Comparison of ENCODE assay signal across 9 mouse cellular contexts in the genomic region with DNA sequence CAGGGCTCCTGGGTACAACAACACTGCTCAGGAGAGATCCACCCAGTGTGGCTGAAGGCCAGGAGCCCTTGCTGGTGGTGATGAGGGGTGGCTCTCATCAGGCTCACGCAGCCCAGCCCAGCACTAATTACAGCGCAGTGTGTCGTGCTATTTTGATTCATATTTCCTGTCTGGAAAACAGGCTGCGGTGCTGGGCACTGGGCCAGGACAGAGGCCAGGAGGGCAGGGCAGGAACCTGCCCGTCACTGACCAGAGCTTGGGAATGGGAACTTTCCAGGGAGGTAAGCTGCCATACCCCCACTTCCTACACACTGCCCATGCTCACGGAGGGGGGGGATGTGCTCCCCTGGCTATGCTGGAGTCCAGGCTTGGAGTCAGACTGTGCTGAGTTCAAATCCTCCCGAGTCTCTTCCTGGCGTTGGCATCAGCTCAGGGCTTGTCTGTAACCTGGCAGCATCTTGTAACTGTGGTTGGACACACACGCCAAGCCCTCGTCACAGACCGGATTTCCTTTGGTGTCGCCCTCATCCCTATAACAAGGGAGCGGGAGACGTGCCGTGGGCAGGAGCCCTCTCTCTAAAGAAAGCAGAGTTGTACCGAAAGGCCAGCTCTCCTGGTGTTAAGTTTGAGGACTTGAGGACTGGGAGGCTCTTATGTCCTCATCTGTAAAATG.
A peak's percentile ranks its signal among the peaks of the same experiment; 100 is the strongest.
DNase-seq lines count a peak whose midpoint lies in the region; ATAC-seq lines count a peak whose summit lies in the region.
"Had no signal": no experiment of that assay in that cellular context is flagged by ENCODE, and none has a peak within 500 bp of the region (broad histone marks: within the 10 kb centered on the region; RNA-seq: fewer than 3 reads in every experiment).

No protein-coding gene starts in this region.

- H3K4me1 ChIP-seq in embryonic facial prominence, embryonic 13.5 days: peaks cover 4% of the 10 kb centered on the region
- H3K4me1 ChIP-seq in forebrain, embryonic 13.5 days: no peaks in the 10 kb centered on the region

- H3K4me3 ChIP-seq in embryonic facial prominence, embryonic 13.5 days: no peak overlapping the region
- no peak overlapping the region for H3K4me3 ChIP-seq in forebrain, embryonic 13.5 days
- H3K4me3 ChIP-seq: limb, embryonic 13.5 days had no signal

- peak; percentile 76 for DNase-seq in NIH3T3 (ENCODE audit: low read depth)
- DNase-seq in heart, postnatal 14 days: peak; percentile 81
- peak; percentile 70 to 71 for DNase-seq in lung, adult 18-20 months
- DNase-seq in cerebellum, adult 11-12 months: no peak
- DNase-seq in right cerebral cortex, adult 2 months (ENCODE audit: low spot score in 2 of 2): no peak

- H3K27me3 ChIP-seq in embryonic facial prominence, embryonic 13.5 days: no peaks in the 10 kb centered on the region
- H3K27me3 ChIP-seq in forebrain, embryonic 13.5 days: no peaks in the 10 kb centered on the region

- H3K9ac ChIP-seq in embryonic facial prominence, embryonic 13.5 days: no peak overlapping the region
- no peak overlapping the region for H3K9ac ChIP-seq in forebrain, embryonic 13.5 days
- H3K9ac ChIP-seq: limb, embryonic 13.5 days had no signal

- no peaks in the 10 kb centered on the region for H3K9me3 ChIP-seq in embryonic facial prominence, embryonic 13.5 days
- H3K9me3 ChIP-seq in forebrain, embryonic 13.5 days (replicated peaks): no peaks in the 10 kb centered on the region
- H3K9me3 ChIP-seq: limb, embryonic 13.5 days had no signal

- ATAC-seq in embryonic facial prominence, embryonic 13.5 days (ENCODE audit: insufficient number of reproducible peaks, insufficient read depth, low FRiP score, low TSS enrichment, low read depth): peak; percentile 56; the same call in 1 of the 2 replicates
- no peak for ATAC-seq in CD4-positive, CD25-positive, alpha-beta regulatory T cell, adult 4 months
- ATAC-seq in forebrain, embryonic 13.5 days: no peak

- H3K27ac ChIP-seq in embryonic facial prominence, embryonic 13.5 days: no peak overlapping the region
- no peak overlapping the region for H3K27ac ChIP-seq in forebrain, embryonic 13.5 days
- H3K27ac ChIP-seq: limb, embryonic 13.5 days had no signal

- WGBS in embryonic facial prominence, embryonic 13.5 days: 69% methylated on average over 16 of the region's 16 CpGs
- WGBS in forebrain, embryonic 13.5 days: 80% methylated on average over 16 of the region's 16 CpGs

- no peak overlapping the region for H3K4me2 ChIP-seq in embryonic facial prominence, embryonic 13.5 days
- no peak overlapping the region for H3K4me2 ChIP-seq in forebrain, embryonic 13.5 days
- H3K4me2 ChIP-seq: limb, embryonic 13.5 days had no signal

- no peaks in the 10 kb centered on the region for H3K36me3 ChIP-seq in embryonic facial prominence, embryonic 13.5 days
- H3K36me3 ChIP-seq in forebrain, embryonic 13.5 days (ENCODE audit: poor library complexity, severe bottlenecking): no peaks in the 10 kb centered on the region
- H3K36me3 ChIP-seq: limb, embryonic 13.5 days had no signal

- intact Hi-C loops in heart, postnatal 14 days (cut with DNase I): no loop called here

Comparison
In these comparisons a context has a peak if more than half of its experiments do, and no peak if none do; other contexts are left out.
1. DNase-seq: peak in NIH3T3 (single experiment), heart, postnatal 14 days (2 of 2) and lung, adult 18-20 months (2 of 2); none in cerebellum, adult 11-12 months (single experiment) and right cerebral cortex, adult 2 months (0 of 2).